ENCODE assay signal across 18 mouse cellular contexts in genomic region chr11:58326781-58327180, GRCm38 (mm10). TPM values are rescaled to one million over a fixed set of nuclear protein-coding genes. Genes with fewer than 3 reads are reported as not detected.
DNase-seq lines count a peak whose midpoint lies in the region; ATAC-seq and TF ChIP-seq lines count a peak whose summit lies in the region.
"Had no signal": no experiment of that assay in that cellular context is flagged by ENCODE, and none has a peak within 500 bp of the region (broad histone marks: within the 10 kb centered on the region; RNA-seq: fewer than 3 reads in every experiment).

No protein-coding gene starts in this region.

- WGBS in lung, embryonic 14.5 days = 88% methylated on average over 3 of the region's 3 CpGs

- H3K4me1 ChIP-seq in lung, embryonic 14.5 days (ENCODE audit: insufficient read depth) = peaks cover 16% of the 10 kb centered on the region; the same call in 1 of the 2 replicates

- no peak for DNase-seq in gastrocnemius, adult 2 months
- no peak for DNase-seq in gastrocnemius, postnatal 36 days
- no peak for DNase-seq in lung, embryonic 14.5 days
- no peak for DNase-seq in lung, postnatal 36 days
- peak; percentile 56 for DNase-seq in R1 (ENCODE audit: low read depth, low spot score)
- DNase-seq in retina, postnatal 1 day = peak; percentile 23
- DNase-seq in spleen, adult 12 weeks (ENCODE audit: low spot score) = no peak
- DNase-seq: cerebellum, adult 8-10 months; heart, postnatal 4 days; lung, postnatal 4 days; midbrain, embryonic 14.5 days; right cerebral cortex, adult 18-20 months; thymus, adult 2 months had no signal

- TF ChIP-seq CTCF in gastrocnemius, adult 2 months (IDR thresholded peaks at IDR 0.05) = peak; percentile 33; the same call in 1 of the 2 replicates
- peak; percentile 39 for TF ChIP-seq CTCF in lung, embryonic 14.5 days (IDR thresholded peaks at IDR 0.05; ENCODE audit: low read depth)

- no peaks in the 10 kb centered on the region for H3K9me3 ChIP-seq in lung, embryonic 14.5 days (ENCODE audit: low read depth, low read length)
- H3K9me3 ChIP-seq: kidney, embryonic 15.5 days; neural tube, embryonic 13.5 days had no signal

- H3K36me3 ChIP-seq in lung, embryonic 14.5 days (ENCODE audit: insufficient read depth) = peaks cover 11% of the 10 kb centered on the region; the same call in 1 of the 2 replicates

- no peak overlapping the region for H3K9ac ChIP-seq in lung, embryonic 14.5 days
- H3K9ac ChIP-seq: kidney, embryonic 15.5 days; limb, embryonic 12.5 days; neural tube, embryonic 13.5 days had no signal

- H3K4me3 ChIP-seq in gastrocnemius, adult 2 months = no peak overlapping the region
- H3K4me3 ChIP-seq in lung, embryonic 14.5 days (ENCODE audit: low read depth, low read length) = no peak overlapping the region
- H3K4me3 ChIP-seq: kidney, embryonic 15.5 days; limb, embryonic 12.5 days; neural tube, embryonic 13.5 days had no signal

- ATAC-seq in lung, embryonic 14.5 days (ENCODE audit: insufficient read depth) = no peak
- ATAC-seq in erythroid progenitor cell, adult 5-6 weeks (replicated peaks; ENCODE audit: low FRiP score, poor library complexity, severe bottlenecking) = no peak

- no peak overlapping the region for H3K4me2 ChIP-seq in lung, embryonic 14.5 days
- H3K4me2 ChIP-seq: kidney, embryonic 15.5 days; limb, embryonic 12.5 days; neural tube, embryonic 13.5 days had no signal

- H3K27ac ChIP-seq in gastrocnemius, adult 2 months = no peak overlapping the region
- no peak overlapping the region for H3K27ac ChIP-seq in lung, embryonic 14.5 days (ENCODE audit: low read depth)
- H3K27ac ChIP-seq: kidney, embryonic 15.5 days; limb, embryonic 12.5 days; neural tube, embryonic 13.5 days had no signal

- no peaks in the 10 kb centered on the region for H3K27me3 ChIP-seq in lung, embryonic 14.5 days (ENCODE audit: insufficient read depth, low read length)
- H3K27me3 ChIP-seq: kidney, embryonic 15.5 days; limb, embryonic 12.5 days; neural tube, embryonic 13.5 days had no signal

- intact Hi-C loops in gastrocnemius, adult 2 months (cut with DNase I) = loop anchor here (10.0 kb wide), 1 partner anchor 222 kb away; the partner anchor contains the start of gene Cnot8
- intact Hi-C loops in gastrocnemius, postnatal 36 days (cut with DNase I) = no loop called here

RNA-seq across cellular contexts. Expression of gene Zfp672, which starts 3.4 kb away (rescaled TPM):
- 10 to 100 TPM; 43.1 to 44.6 TPM for total RNA-seq in gastrocnemius, adult 2 months (2021)
- total RNA-seq in gastrocnemius, postnatal 36 days (2021) = 10 to 100 TPM; 36.7 to 41.7 TPM
- polyA plus RNA-seq in lung, embryonic 14.5 days (2014; fragmentation: Nextera tagmentation; extraction: Ambion mirVana) = 31.3 and 39.1 TPM in 2 replicates
- 75.3 and 80.5 TPM in 2 replicates for total RNA-seq in erythroid progenitor cell, adult 5-6 weeks (2015; ENCODE audit: low replicate concordance)
- total RNA-seq in erythroid progenitor cell, adult 5-6 weeks (2017; ENCODE audit: low replicate concordance) = 27.6 and 39.9 TPM in 2 replicates

RNA-seq across cellular contexts. Expression of gene Sh3bp5l, which starts 3.7 kb away (rescaled TPM):
- 10 to 100 TPM; 21.2 to 23.5 TPM for total RNA-seq in gastrocnemius, adult 2 months (2021)
- total RNA-seq in gastrocnemius, postnatal 36 days (2021) = 10 to 100 TPM; 26.1 to 27.9 TPM
- polyA plus RNA-seq in lung, embryonic 14.5 days (2014; fragmentation: Nextera tagmentation; extraction: Ambion mirVana) = 26.3 and 26.4 TPM in 2 replicates
- total RNA-seq in erythroid progenitor cell, adult 5-6 weeks (2015; ENCODE audit: low replicate concordance) = 10.5 and 13.3 TPM in 2 replicates
- 19.8 and 118 TPM in 2 replicates for total RNA-seq in erythroid progenitor cell, adult 5-6 weeks (2017; ENCODE audit: low replicate concordance)

RNA-seq across cellular contexts. Expression of gene Zfp692, which starts 19.9 kb away (rescaled TPM):
- 1 to 10 TPM; 4.1 to 5.0 TPM for total RNA-seq in gastrocnemius, adult 2 months (2021)
- total RNA-seq in gastrocnemius, postnatal 36 days (2021) = 1 to 10 TPM; 3.4 to 4.0 TPM
- polyA plus RNA-seq in lung, embryonic 14.5 days (2014; fragmentation: Nextera tagmentation; extraction: Ambion mirVana) = 13.9 and 15.2 TPM in 2 replicates
- 4.6 and 17.7 TPM in 2 replicates for total RNA-seq in erythroid progenitor cell, adult 5-6 weeks (2015; ENCODE audit: low replicate concordance)
- 17.1 and 19.1 TPM in 2 replicates for total RNA-seq in erythroid progenitor cell, adult 5-6 weeks (2017; ENCODE audit: low replicate concordance)

RNA-seq across cellular contexts. Expression of gene Lypd8, which starts 52.1 kb away (rescaled TPM):
- not detected for total RNA-seq in gastrocnemius, adult 2 months (2021)
- total RNA-seq in gastrocnemius, postnatal 36 days (2021) = not detected
- not detected in 2 replicates for polyA plus RNA-seq in lung, embryonic 14.5 days (2014; fragmentation: Nextera tagmentation; extraction: Ambion mirVana)
- not detected in 2 replicates for total RNA-seq in erythroid progenitor cell, adult 5-6 weeks (2015; ENCODE audit: low replicate concordance)
- not detected in 2 replicates for total RNA-seq in erythroid progenitor cell, adult 5-6 weeks (2017; ENCODE audit: low replicate concordance)
- total RNA-seq: heart, postnatal 4 days had no signal
- polyA plus RNA-seq: limb, embryonic 12.5 days; midbrain, embryonic 14.5 days; neural tube, embryonic 13.5 days had no signal

RNA-seq across cellular contexts. Expression of gene 4930438A08Rik, which starts 52.2 kb away (rescaled TPM):
- not detected for total RNA-seq in gastrocnemius, adult 2 months (2021)
- not detected for total RNA-seq in gastrocnemius, postnatal 36 days (2021)
- polyA plus RNA-seq in lung, embryonic 14.5 days (2014; fragmentation: Nextera tagmentation; extraction: Ambion mirVana) = not detected in 2 replicates
- total RNA-seq in erythroid progenitor cell, adult 5-6 weeks (2015; ENCODE audit: low replicate concordance) = 4.3 and 10.9 TPM in 2 replicates
- total RNA-seq in erythroid progenitor cell, adult 5-6 weeks (2017; ENCODE audit: low replicate concordance) = 2.7 and 9.5 TPM in 2 replicates
- total RNA-seq: heart, postnatal 4 days; layer of hippocampus, postnatal 14 days had no signal
- polyA plus RNA-seq: kidney, embryonic 15.5 days; limb, embryonic 12.5 days; midbrain, embryonic 14.5 days; neural tube, embryonic 13.5 days had no signal

Comparison
In these comparisons a context has a peak if more than half of its experiments do, and no peak if none do; other contexts are left out.
1. DNase-seq: peak in R1 (single experiment) and retina, postnatal 1 day (single experiment); none in gastrocnemius, adult 2 months (single experiment), gastrocnemius, postnatal 36 days (0 of 2), lung, embryonic 14.5 days (single experiment), lung, postnatal 36 days (single experiment) and spleen, adult 12 weeks (single experiment).